Mouse (Mus musculus) E14TG2a.4 (cell line): ENCODE results near the gene Grip1.

Experiments used
- CTCF ChIP-seq: conservative IDR thresholded peaks from 2 replicates; pipeline ENCODE4 v1.5.1; 2014; ENCODE audit warnings: low read length
- NANOG ChIP-seq: IDR thresholded peaks from 2 replicates; pipeline ENCODE4 v1.6.1; 2014; ENCODE audit warnings: borderline replicate concordance, low read length, mixed read lengths
- POU5F1 ChIP-seq: IDR thresholded peaks from 2 replicates; pipeline ENCODE4 v1.6.1; 2014; ENCODE audit warnings: low read length, borderline replicate concordance

- TF ChIP-seq CTCF (no peak), POU5F1 (no peak), NANOG (no peak)
Measured at GRCm38 (mm10) chr10:119586976-119587375, 133.3 kb downstream of the Grip1 start.
